Mouse (Mus musculus) cerebellum, adult (tissue): ENCODE results near the gene B3gnt3.

Experiments used
- ATAC-seq: cut with Nextera tagmentation; 2 replicates; pipeline ENCODE4 v1.9.2; 2017; ENCODE audit warnings: mild to moderate bottlenecking, moderate library complexity, mixed read lengths; ENCODE audit not compliant: insufficient number of reproducible peaks, low FRiP score, low TSS enrichment

Gene B3gnt3

GRCm38 (mm10) chr8:71679550-71680168, 21.9 kb downstream of the B3gnt3 start:
- no peak for ATAC-seq

- ATAC-seq, result no peak
These were observed 22.5 kb downstream of the B3gnt3 start for GRCm38 (mm10) chr8:71679116-71679515.

- no peak for ATAC-seq
These were observed 23.4 kb downstream of the B3gnt3 start for GRCm38 (mm10) chr8:71678216-71678615.

GRCm38 (mm10) chr8:71677555-71677954, 24.0 kb downstream of the B3gnt3 start:
- ATAC-seq, result no peak

GRCm38 (mm10) chr8:71676803-71677202, 24.8 kb downstream of the B3gnt3 start:
- no peak for ATAC-seq

GRCm38 (mm10) chr8:71676020-71676741, 25.4 kb downstream of the B3gnt3 start, which contains the start of gene Jak3:
Gene Jak3, plus strand, starts transcription at chr8:71676296.
- peak; percentile 27; the same call in 1 of the 2 replicates for ATAC-seq

- no peak for ATAC-seq
These were observed 26.1 kb downstream of the B3gnt3 start for GRCm38 (mm10) chr8:71675456-71676019.

GRCm38 (mm10) chr8:71674071-71674470, 27.5 kb downstream of the B3gnt3 start:
- ATAC-seq, result no peak

- ATAC-seq, result no peak
These were observed 29.3 kb downstream of the B3gnt3 start for GRCm38 (mm10) chr8:71672168-71672735.

GRCm38 (mm10) chr8:71671549-71671965, 30.0 kb downstream of the B3gnt3 start, which contains the start of gene Unc13a:
Gene Unc13a, minus strand, starts transcription at chr8:71671757.
- ATAC-seq, result peak; percentile 22

GRCm38 (mm10) chr8:71670621-71671548, 30.7 kb downstream of the B3gnt3 start:
- peak; percentile 23 for ATAC-seq

GRCm38 (mm10) chr8:71670198-71670597, 31.4 kb downstream of the B3gnt3 start:
- 0 out of 2 replicates have a peak, but pooled peaks have one; percentile 4 for ATAC-seq

- no peak for ATAC-seq
These were observed 33.2 kb downstream of the B3gnt3 start for GRCm38 (mm10) chr8:71668220-71668975.

GRCm38 (mm10) chr8:71667256-71667655, 34.3 kb downstream of the B3gnt3 start:
- ATAC-seq, result no peak

- no peak for ATAC-seq
These were observed 34.7 kb downstream of the B3gnt3 start for GRCm38 (mm10) chr8:71666855-71667254.

- ATAC-seq, result no peak
These were observed 36.1 kb downstream of the B3gnt3 start for GRCm38 (mm10) chr8:71665331-71666130.

GRCm38 (mm10) chr8:71660325-71661120, 41.1 kb downstream of the B3gnt3 start:
- peak; percentile 57 for ATAC-seq

GRCm38 (mm10) chr8:71659751-71660150, 41.8 kb downstream of the B3gnt3 start:
- ATAC-seq, result peak; percentile 47; the same call in 1 of the 2 replicates
